Mouse (Mus musculus): ENCODE results near the gene Ccdc87.
"Not testable (repeated sequence)": the region's sequence is repeated elsewhere in the genome, so short reads cannot be mapped to it uniquely, and the experiment has no call there.

Gene Ccdc87

GRCm38 (mm10) chr19:4840848-4841247 lies 1.7 kb downstream of the Ccdc87 start:
- DNase-seq = no peak

DNA sequence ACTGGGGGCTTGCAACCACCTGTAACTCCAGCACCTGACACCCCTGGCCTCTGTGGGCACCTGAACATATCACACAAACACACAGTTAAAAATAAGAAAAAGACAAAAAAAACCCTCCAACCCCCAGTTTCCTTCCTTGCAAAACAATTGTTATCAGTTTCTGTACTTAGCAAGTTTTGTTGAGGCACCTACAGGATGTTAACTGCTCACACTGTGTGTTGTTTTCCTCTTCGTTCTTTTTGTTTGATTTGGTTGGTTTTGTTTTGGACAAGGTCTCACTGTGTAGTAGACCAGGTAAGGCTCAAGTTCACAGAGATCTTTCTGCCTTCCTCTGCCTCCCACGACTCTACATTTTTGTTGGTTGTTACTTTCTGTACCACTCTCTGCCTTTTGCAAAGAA lies 3.4 kb downstream of the Ccdc87 start:
- no peak for DNase-seq

- DNase-seq = no peak
These were observed 6.7 kb downstream of the Ccdc87 start for GRCm38 (mm10) chr19:4845846-4846245.

GRCm38 (mm10) chr19:4847490-4847889 lies 8.3 kb downstream of the Ccdc87 start:
- DNase-seq = peak; percentile 34

DNA sequence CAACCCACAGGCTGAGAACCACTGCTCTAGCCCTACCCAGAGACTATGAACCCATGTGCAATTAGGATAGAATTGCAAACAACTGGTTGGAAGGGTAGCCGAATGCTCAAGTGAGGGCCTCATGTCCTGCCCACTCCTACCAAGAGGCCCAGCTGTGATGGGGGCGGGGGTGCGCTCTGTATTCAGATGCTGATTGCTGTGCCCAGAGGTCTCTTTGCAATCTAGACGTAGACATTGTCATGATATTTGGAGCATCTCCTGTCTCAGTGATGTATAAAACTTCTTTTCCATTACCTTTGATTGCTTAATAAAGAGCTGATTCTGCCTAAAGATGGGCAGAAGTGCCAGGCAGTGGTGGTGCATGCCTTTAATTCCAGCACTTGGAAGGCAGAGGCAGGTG lies 10.6 kb downstream of the Ccdc87 start:
- DNase-seq = no peak

DNA sequence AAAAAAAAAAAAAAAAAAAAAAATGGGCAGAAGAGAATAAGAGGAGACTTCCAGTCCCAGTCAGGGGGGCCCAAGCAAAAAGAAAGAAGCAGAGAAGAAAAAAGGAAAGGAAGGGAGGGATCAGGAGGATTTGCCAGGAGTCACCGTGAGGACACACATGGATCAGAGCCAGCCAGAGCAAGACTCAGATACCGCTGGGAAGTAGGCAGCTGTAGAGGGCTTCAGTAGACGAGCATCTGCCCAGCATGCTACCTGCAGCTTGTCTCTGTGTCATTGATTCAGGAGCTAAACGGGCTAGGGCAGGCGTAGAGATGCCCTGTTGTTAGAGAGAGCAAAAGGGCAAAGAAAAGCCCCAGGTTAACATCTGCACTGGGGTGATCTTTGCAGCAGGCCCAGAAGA lies 11.1 kb downstream of the Ccdc87 start:
- DNase-seq = no peak

GRCm38 (mm10) chr19:4854552-4855469 lies 15.6 kb downstream of the Ccdc87 start, which contains the start of gene Ctsf:
Ctsf (plus strand) TSS chr19:4855130.
- no peak for DNase-seq

- DNase-seq = no peak
These were observed 16.3 kb downstream of the Ccdc87 start for GRCm38 (mm10) chr19:4855470-4855820.

DNA sequence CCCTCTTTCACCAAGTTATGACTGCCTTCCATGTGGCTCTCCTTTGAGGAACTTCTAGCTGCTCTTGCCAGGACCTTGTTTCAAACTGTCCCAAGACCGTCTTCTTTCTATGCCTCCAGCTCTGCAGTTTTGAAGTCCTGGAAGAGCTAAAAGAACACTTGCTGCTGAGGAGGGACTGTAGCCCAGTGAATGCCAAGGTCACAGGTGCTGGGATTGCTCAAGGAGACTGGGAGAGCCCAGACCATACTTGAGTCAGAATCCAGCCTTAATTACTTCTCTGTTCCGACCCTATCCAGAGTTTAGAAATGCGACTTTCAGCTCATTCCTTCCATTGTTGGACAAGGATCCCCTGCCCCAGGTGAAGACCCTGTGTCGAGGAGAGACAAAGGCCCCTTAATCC lies 16.8 kb downstream of the Ccdc87 start:
- no peak for DNase-seq

DNA sequence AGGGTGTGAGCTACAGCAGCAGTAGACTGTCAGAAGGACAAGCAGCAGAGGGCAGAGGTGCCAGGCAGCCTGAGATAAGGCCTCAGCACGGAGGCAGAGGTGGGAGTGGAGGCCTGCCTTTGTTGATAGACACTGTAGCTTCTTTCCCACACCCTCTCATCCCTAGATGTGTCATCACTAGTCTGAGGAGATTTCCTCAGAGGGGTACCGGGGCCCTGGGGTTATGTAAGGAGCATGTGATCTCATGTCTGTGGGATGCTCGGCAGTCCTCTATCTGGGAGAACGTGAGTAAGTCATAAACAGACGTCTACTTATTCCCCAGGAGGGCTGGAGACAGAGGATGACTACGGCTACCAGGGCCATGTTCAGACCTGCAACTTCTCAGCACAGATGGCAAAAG lies 19.9 kb downstream of the Ccdc87 start:
- no peak for DNase-seq

- no peak for DNase-seq
These were observed 23.9 kb downstream of the Ccdc87 start for GRCm38 (mm10) chr19:4863048-4863447.

GRCm38 (mm10) chr19:4865147-4865546 lies 26.0 kb downstream of the Ccdc87 start:
- peak; percentile 58 for DNase-seq

DNA sequence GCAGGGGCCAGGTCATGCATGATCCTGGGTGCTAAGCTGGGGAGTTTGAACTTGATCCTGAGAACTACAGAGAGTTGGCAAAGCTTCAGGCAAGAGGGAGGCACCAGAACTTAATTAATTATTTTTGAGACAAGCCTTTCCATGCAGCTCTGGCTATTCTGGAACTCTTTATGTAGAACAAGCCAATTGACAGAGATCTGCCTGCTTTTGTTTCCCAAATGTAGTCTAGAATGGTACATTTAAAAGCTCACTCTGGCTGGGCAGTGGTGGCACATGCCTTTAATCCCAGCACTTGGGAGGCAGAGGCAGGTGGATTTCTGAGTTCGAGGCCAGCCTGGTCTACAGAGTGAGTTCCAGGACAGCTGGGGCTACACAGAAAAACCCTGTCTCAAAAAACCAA lies 35.4 kb downstream of the Ccdc87 start:
- not testable (repeated sequence) for DNase-seq

DNA sequence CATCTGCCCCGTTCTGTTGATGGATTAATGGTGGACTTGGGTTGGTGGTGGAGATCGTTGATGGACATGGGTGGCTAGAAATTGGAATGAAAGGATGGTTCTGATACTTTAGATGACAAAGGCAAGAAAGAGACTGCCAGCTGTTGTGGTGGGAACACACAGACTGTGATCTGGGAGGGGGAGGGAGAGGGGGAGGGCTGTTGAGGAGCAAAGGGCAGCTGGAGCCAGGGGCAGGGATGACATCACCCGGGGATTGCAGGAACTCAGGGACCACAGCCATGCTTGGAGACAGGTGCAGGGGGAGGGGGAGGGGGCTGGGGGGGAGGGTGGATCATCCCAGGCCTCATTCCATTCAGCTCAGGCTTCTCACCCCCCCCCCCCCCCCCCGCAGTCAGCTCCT lies 37.1 kb downstream of the Ccdc87 start:
- DNase-seq = no peak

DNA sequence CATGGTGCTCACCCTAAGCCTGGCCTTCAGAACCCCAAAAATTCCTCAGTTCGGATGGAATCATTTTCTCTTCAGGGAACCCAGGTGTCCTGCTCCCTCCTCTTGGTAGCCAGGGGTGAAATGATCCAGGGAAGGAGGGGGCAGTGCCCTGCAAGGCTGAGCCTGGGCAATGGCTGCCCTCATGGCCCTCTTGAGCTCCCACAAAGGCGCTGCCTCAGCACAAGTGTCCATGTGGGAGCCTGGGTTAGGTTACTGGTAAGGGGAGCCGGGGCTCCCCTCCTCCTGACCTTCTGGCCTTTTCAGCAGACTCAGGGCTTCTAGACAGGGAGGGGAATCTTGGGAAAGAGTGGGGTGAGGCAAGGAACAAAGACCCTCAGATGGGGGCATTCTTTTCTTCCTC lies 37.6 kb downstream of the Ccdc87 start:
- DNase-seq = no peak

DNA sequence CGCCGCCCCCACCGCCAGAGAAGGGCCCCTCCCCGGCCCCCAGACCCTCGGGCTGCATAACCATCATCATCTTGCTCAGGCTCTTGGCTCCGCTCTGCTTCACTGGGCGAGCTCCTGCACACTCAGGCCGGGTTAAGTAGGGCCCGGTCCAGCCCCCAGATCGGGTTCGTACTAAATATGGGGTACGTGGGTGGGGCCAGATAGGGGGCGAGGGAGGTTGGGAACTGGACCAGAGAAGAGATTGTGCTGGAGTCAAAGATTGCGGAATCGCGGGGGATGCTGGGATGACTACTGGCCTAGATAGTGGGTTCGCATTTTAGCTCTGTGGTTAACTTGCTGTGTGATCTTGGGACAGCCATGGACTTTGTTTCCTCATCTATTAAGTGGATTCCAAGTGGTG lies 38.6 kb downstream of the Ccdc87 start, which contains the start of gene Actn3:
Actn3 (minus strand) TSS at position 125 of the 400 bp plus-strand sequence.
- peak; percentile 28 for DNase-seq

- DNase-seq = peak; percentile 95
These were observed 39.5 kb downstream of the Ccdc87 start, which contains the start of gene Zdhhc24 for GRCm38 (mm10) chr19:4878405-4879323. Zdhhc24 (plus strand) TSS chr19:4878668.

DNA sequence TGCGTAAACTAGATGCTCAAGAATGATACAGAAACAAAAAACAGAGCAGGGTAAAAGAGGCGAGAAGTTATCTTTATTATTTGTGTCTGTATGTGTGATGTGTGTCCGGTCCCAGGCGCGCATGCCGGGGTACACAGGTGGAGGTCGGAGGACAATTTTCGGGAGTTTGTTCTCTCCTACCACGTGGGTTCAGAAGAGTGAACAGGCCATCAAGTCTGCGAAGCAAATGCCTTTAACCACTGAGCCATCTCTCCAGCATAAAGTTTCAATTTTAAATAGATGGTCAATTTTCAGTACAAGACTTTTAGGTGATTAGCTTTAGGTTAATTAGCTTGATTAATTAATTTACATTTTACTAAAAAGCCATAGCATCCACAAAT lies 40.1 kb downstream of the Ccdc87 start:
- no peak for DNase-seq

- DNase-seq = no peak
These were observed 44.8 kb downstream of the Ccdc87 start for GRCm38 (mm10) chr19:4883961-4884360.

DNA sequence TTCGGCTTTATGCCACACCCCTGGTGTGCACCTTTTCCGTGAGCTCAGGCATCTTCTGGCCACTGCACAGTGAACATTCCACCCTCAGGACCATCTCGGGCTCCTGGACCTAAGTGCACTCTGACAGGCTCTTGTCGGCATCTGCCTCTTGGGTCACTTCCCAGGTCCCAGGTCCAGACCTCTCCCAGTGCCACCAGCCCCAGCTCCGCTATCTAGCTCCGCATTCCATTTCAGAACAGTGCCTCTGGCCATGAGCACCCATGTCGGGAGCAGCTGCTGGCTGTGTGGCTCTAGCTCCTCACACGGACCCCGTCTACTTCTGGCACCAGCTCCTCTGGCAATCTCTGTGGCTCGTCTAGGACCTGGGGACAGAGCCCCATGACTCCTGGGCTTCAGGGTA lies 50.6 kb downstream of the Ccdc87 start:
- DNase-seq = no peak

DNA sequence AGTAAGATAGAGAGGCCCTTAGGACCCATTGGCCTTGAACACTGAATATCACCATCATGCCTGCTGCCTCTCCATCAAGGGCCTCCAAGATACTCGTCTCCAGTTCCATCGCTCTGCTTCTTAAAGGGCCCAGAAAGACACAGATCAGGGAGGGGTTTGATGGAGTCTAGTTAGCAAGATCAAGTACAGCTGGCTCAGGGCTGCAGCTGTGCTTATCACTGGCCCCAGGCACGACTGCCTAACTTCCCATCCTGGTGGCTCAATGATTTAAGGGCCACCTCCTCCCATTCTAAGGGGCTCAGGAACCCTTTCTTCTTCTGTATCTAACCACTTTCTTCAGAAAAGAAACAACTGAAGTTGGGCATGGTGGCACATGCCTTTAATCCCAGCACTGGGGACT lies 52.6 kb downstream of the Ccdc87 start:
- no peak for DNase-seq
